Comparison of ENCODE assay signal across 8 mouse cellular contexts in the genomic region with DNA sequence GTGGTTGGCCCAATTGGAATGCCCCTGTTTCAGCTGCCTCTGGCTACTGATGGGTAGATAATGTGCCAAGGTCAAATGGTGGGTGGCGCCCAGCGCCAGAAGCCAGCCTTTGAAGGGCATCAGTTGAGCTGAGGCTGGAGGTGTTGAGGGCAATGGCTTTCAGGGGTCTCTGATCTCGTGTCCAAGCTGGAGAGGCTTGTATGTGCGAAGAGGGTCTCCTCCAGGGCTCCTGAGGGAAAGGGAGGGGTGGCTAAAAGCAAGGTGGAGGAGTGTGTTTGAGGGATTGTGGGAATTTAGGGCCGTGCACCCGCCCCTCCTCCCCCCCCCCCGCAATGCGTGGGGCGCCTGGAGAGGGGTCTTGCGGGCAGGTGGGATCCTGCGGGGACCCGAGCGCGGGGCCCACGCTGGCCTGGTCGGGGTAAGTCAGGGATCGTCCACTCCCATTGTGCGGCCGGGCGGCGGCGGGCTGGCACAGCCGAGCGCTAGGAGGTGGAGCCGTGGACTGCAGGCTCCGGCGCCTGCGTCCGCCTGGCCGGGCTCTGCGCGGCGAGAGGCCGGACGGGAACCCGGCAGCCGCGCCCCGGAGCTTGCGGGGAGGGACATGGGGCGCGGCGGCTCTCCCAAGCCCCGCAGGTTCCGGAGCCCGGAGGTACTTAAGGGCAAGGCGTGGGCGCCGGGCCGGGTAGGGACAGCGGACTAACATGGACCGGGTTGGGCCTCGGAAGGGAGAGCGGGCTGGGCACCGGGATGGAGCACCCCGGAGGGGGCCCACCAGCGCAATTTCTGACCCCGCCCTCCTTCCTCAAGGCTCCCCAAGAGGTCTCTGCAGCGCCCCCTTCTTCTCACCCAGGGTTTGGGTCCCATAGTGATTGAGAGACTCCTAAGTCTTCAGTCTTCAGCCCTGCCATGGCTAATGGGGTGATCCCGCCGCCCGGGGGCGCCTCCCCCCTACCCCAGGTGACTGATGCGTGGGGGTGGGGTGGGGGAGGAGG. TPM values are rescaled to one million over a fixed set of nuclear protein-coding genes. Genes with fewer than 3 reads are reported as not detected.
DNase-seq lines count a peak whose midpoint lies in the region; ATAC-seq and TF ChIP-seq lines count a peak whose summit lies in the region.

A gene (plus strand): TSS at position 302 of the 992 bp plus-strand sequence.

- peak within 1 kb of the TSS; percentile 36; the same call in 1 of the 2 replicates for H3K9ac ChIP-seq in lung, postnatal 0 days (replicated peaks; ENCODE audit: low read depth)

- H3K9me3 ChIP-seq in hindbrain, embryonic 10.5 days = 0 out of 2 replicates have a peak, but pooled peaks cover 3% of the 10 kb centered on the region
- no peaks in the 10 kb centered on the region for H3K9me3 ChIP-seq in lung, postnatal 0 days (ENCODE audit: low read length)

- DNase-seq in R1 (ENCODE audit: low read depth, low spot score) = peak; percentile 70
- DNase-seq in cerebellum, adult 9-11 months = peak; percentile 83
- DNase-seq in frontal cortex, adult 2 months (ENCODE audit: extremely low spot score in 1 of 2, low spot score in 1 of 2) = peak in 1 of 2 experiments; percentile 72
- peak; percentile 74 for DNase-seq in hindbrain, embryonic 10.5 days (ENCODE audit: low spot score)
- DNase-seq in layer of hippocampus, postnatal 10 days (ENCODE audit: low spot score in 2 of 2) = peak; percentile 72 to 74
- DNase-seq in lung, postnatal 0 days (ENCODE audit: low spot score) = peak; percentile 85
- peak; percentile 65 for DNase-seq in right cerebral cortex, adult 18-20 months
- DNase-seq in spleen, postnatal 4 days (ENCODE audit: low spot score in 2 of 2) = no peak

- H3K4me2 ChIP-seq in lung, postnatal 0 days (replicated peaks; ENCODE audit: low read depth, low read length) = peak within 1 kb of the TSS; percentile 76

- 1% methylated on average over 64 of the region's 64 CpGs for WGBS in hindbrain, embryonic 10.5 days
- WGBS in lung, postnatal 0 days = under 1% methylated on average over 30 of the region's 64 CpGs

- H3K4me3 ChIP-seq in hindbrain, embryonic 10.5 days = peak within 1 kb of the TSS; percentile 74
- peak within 1 kb of the TSS; percentile 58 for H3K4me3 ChIP-seq in lung, postnatal 0 days (ENCODE audit: low read depth, low read length)

- H3K27me3 ChIP-seq in hindbrain, embryonic 10.5 days (ENCODE audit: insufficient read depth, poor library complexity, severe bottlenecking) = peaks cover 14% of the 10 kb centered on the region
- H3K27me3 ChIP-seq in lung, postnatal 0 days (replicated peaks; ENCODE audit: insufficient read depth, low read length) = no peaks in the 10 kb centered on the region

- H3K4me1 ChIP-seq in hindbrain, embryonic 10.5 days (replicated peaks) = peaks cover 21% of the 10 kb centered on the region
- H3K4me1 ChIP-seq in lung, postnatal 0 days (ENCODE audit: insufficient read depth, low read depth, low read length) = peaks cover 3% of the 10 kb centered on the region; the same call in 1 of the 2 replicates

- peak; percentile 36 for TF ChIP-seq CTCF in lung, postnatal 0 days (IDR thresholded peaks at IDR 0.05)

- H3K27ac ChIP-seq in hindbrain, embryonic 10.5 days = peak within 1 kb of the TSS; percentile 94
- H3K27ac ChIP-seq in lung, postnatal 0 days (ENCODE audit: low read length) = no peak within 1 kb of the TSS

- peak; percentile 95 for ATAC-seq in lung, postnatal 0 days

- H3K36me3 ChIP-seq in hindbrain, embryonic 10.5 days = peaks cover 24% of the 10 kb centered on the region
- H3K36me3 ChIP-seq in lung, postnatal 0 days (ENCODE audit: insufficient read depth, low read length) = no peaks in the 10 kb centered on the region

- TF ChIP-seq EP300 in lung, postnatal 0 days (IDR thresholded peaks at IDR 0.05) = no peak

RNA-seq across cellular contexts. Expression of the gene that starts here (rescaled TPM):
- polyA plus RNA-seq in frontal cortex, adult 2 months (2012; rRNA removed) = 115 and 122 TPM in 2 replicates
- polyA plus RNA-seq in hindbrain, embryonic 10.5 days (2016; fragmentation: Nextera tagmentation; extraction: Ambion mirVana) = 13.2 and 19.8 TPM in 2 replicates
- 100 to 1,000 TPM; 148 to 159 TPM for total RNA-seq in layer of hippocampus, postnatal 10 days (2021)
- polyA plus RNA-seq in lung, postnatal 0 days (2015; fragmentation: Nextera tagmentation; extraction: Ambion mirVana) = 8.0 and 10.4 TPM in 2 replicates

Comparison
In these comparisons a context has a peak if more than half of its experiments do, and no peak if none do; other contexts are left out.
1. DNase-seq: peak in R1 (single experiment), cerebellum, adult 9-11 months (single experiment), hindbrain, embryonic 10.5 days (single experiment), layer of hippocampus, postnatal 10 days (2 of 2), lung, postnatal 0 days (single experiment) and right cerebral cortex, adult 18-20 months (single experiment); none in spleen, postnatal 4 days (0 of 2).